ENCODE assay signal across 8 mouse cellular contexts in the genomic region with DNA sequence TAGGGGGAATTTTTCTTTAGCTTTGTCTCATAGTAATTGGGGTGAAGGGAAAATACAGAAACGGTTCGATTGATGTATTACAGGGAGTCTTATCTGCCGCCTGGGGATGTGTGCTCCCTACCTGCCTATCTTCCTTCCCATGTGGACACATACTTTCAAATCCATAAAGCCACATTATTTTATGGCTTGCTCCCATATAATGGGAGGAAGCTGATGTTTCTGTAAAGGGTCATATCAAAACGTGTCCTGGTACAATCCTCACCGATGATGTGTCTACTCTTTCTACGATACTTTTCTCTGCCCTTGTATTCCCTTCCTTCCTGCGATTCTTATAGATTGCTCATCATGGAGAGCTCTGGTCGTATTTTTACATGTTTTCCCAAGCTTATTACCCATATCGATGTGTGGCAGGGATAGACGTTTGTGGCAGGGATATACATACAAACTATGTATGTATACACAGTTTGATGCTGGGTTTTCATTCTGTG. TPM values are rescaled to one million over a fixed set of nuclear protein-coding genes. Genes with fewer than 3 reads are reported as not detected.
DNase-seq lines count a peak whose midpoint lies in the region; ATAC-seq and TF ChIP-seq lines count a peak whose summit lies in the region.

No protein-coding gene starts in this region.

- in situ Hi-C loops in ES-E14 (cut with MboI; ENCODE audit: low sequenced_read_pairs in 2 of 2, unreplicated experiment in 2 of 2) = loop anchor here (25.0 kb wide), 1 partner anchor 834 kb away; no protein-coding TSS in a partner anchor

- H3K27ac ChIP-seq in heart, embryonic 11.5 days (ENCODE audit: low read depth, low read length) = no peak overlapping the region; the same call in 1 of the 2 replicates
- H3K27ac ChIP-seq in ES-E14 (ENCODE audit: insufficient read depth, low read depth, low read length, poor library complexity, severe bottlenecking) = no peak overlapping the region
- no peak overlapping the region for H3K27ac ChIP-seq in forebrain, embryonic 16.5 days (ENCODE audit: low read length)

- H3K9me3 ChIP-seq in heart, embryonic 11.5 days (replicated peaks; ENCODE audit: control insufficient read depth, low read length) = no peaks in the 10 kb centered on the region
- H3K9me3 ChIP-seq in ES-E14 (ENCODE audit: control insufficient read depth, insufficient read depth, low read depth, low read length) = no peaks in the 10 kb centered on the region
- H3K9me3 ChIP-seq in forebrain, embryonic 16.5 days (ENCODE audit: control insufficient read depth, low read length) = no peaks in the 10 kb centered on the region

- peak overlapping the region; percentile 67 for H3K4me3 ChIP-seq in heart, embryonic 11.5 days (ENCODE audit: low read depth, low read length)
- peak overlapping the region; percentile 84 to 99 for H3K4me3 ChIP-seq in ES-E14 (ENCODE audit: insufficient read depth in 1 of 2, low read depth in 1 of 2, low read length in 2 of 2, poor library complexity in 1 of 2, severe bottlenecking in 1 of 2)
- peak overlapping the region; percentile 81 for H3K4me3 ChIP-seq in forebrain, embryonic 16.5 days (replicated peaks; ENCODE audit: low read length)

- no peaks in the 10 kb centered on the region for H3K36me3 ChIP-seq in heart, embryonic 11.5 days (ENCODE audit: control insufficient read depth, insufficient read depth, low read length)
- H3K36me3 ChIP-seq in ES-E14 (ENCODE audit: control insufficient read depth, insufficient read depth, low read length, poor library complexity, severe bottlenecking) = peaks cover 3% of the 10 kb centered on the region; the same call in 1 of the 2 replicates
- H3K36me3 ChIP-seq in forebrain, embryonic 16.5 days (ENCODE audit: control insufficient read depth, insufficient read depth) = no peaks in the 10 kb centered on the region

- no peak for ATAC-seq in heart, embryonic 11.5 days (replicated peaks; ENCODE audit: insufficient number of reproducible peaks, low FRiP score, low TSS enrichment)
- peak; percentile 32; the same call in 1 of the 2 replicates for ATAC-seq in forebrain, embryonic 16.5 days
- peak; percentile 7; the same call in 1 of the 2 replicates for ATAC-seq in megakaryocyte, adult 5-6 weeks (ENCODE audit: poor library complexity, severe bottlenecking)

- no peaks in the 10 kb centered on the region for H3K27me3 ChIP-seq in heart, embryonic 11.5 days (ENCODE audit: control insufficient read depth, insufficient read depth, low read length)
- no peaks in the 10 kb centered on the region for H3K27me3 ChIP-seq in forebrain, embryonic 16.5 days (replicated peaks; ENCODE audit: control insufficient read depth, insufficient read depth, low read length)

- 32% methylated on average over 10 of the region's 10 CpGs for WGBS in heart, embryonic 11.5 days (ENCODE audit: insufficient replicate concordance)
- 32% methylated on average over 10 of the region's 10 CpGs for WGBS in forebrain, embryonic 16.5 days

- H3K4me2 ChIP-seq in heart, embryonic 11.5 days = peak overlapping the region; percentile 73
- H3K4me2 ChIP-seq in forebrain, embryonic 16.5 days (ENCODE audit: low read length) = peak overlapping the region; percentile 78

- DNase-seq in heart, adult 11 months = no peak
- DNase-seq in ES-E14 (ENCODE audit: low read depth, low spot score) = no peak
- DNase-seq in adrenal gland, adult 18-20 months (ENCODE audit: low spot score in 2 of 2) = no peak
- DNase-seq in gastrocnemius, adult 18-20 months (ENCODE audit: low spot score) = no peak
- DNase-seq in adrenal gland, postnatal 25 days = no peak

- H3K9ac ChIP-seq in heart, embryonic 11.5 days (ENCODE audit: low read depth, low read length) = peak overlapping the region; percentile 80
- peak overlapping the region; percentile 99 for H3K9ac ChIP-seq in ES-E14 (ENCODE audit: insufficient read depth, low read depth, low read length, poor library complexity, severe bottlenecking)
- peak overlapping the region; percentile 83 for H3K9ac ChIP-seq in forebrain, embryonic 16.5 days (replicated peaks; ENCODE audit: low read depth, low read length)

- H3K4me1 ChIP-seq in heart, embryonic 11.5 days (ENCODE audit: control insufficient read depth, insufficient read depth, low read length) = peaks cover 8% of the 10 kb centered on the region
- H3K4me1 ChIP-seq in ES-E14 (ENCODE audit: control insufficient read depth in 2 of 2, insufficient read depth in 2 of 2, low read length in 2 of 2, poor library complexity in 1 of 2) = no peaks in the 10 kb centered on the region; a peak in 1 of 4 replicates
- H3K4me1 ChIP-seq in forebrain, embryonic 16.5 days (replicated peaks; ENCODE audit: control insufficient read depth, insufficient read depth, low read length) = peaks cover 11% of the 10 kb centered on the region

TF ChIP-seq in ES-E14, 5 proteins besides CTCF, POLR2A, EP300 and RAD21:
- TF ChIP-seq ZNF384 (IDR thresholded peaks at IDR 0.05; ENCODE audit: low read depth, low read length) (no peak), ZC3H11A (IDR thresholded peaks at IDR 0.05; ENCODE audit: borderline replicate concordance, low read depth, low read length) (no peak), CHD2 (IDR thresholded peaks at IDR 0.05; ENCODE audit: low read depth, low read length) (no peak), MAFK (IDR thresholded peaks at IDR 0.05; ENCODE audit: insufficient read depth, low read depth, low read length) (no peak), HCFC1 (IDR thresholded peaks at IDR 0.05; ENCODE audit: borderline replicate concordance, insufficient read depth, low read length) (no peak)
TF ChIP-seq in ES-E14: peak in this region for 0.

RNA-seq across cellular contexts. Expression of a gene that starts 0.6 kb away (rescaled TPM):
- 22.4 and 22.5 TPM in 2 replicates for polyA plus RNA-seq in heart, embryonic 11.5 days (2014; fragmentation: Nextera tagmentation; extraction: Ambion mirVana)
- 14.8 and 17.5 TPM in 2 replicates for total RNA-seq in ES-E14 (2012; rRNA removed)
- 33.3 and 33.8 TPM in 2 replicates for polyA plus RNA-seq in forebrain, embryonic 16.5 days (2015; fragmentation: Nextera tagmentation; extraction: Ambion mirVana)
- 38.1 and 38.8 TPM in 2 replicates for total RNA-seq in megakaryocyte, adult 5-6 weeks (2015)
- 23.7 and 25.5 TPM in 2 replicates for total RNA-seq in megakaryocyte, adult 5-6 weeks (2017)
- total RNA-seq in adrenal gland, adult 18-20 months (2021) = 10 to 100 TPM; 30.0 to 40.5 TPM
- total RNA-seq in gastrocnemius, adult 18-20 months (2021) = 10 to 100 TPM; 10.3 to 10.6 TPM
- total RNA-seq in adrenal gland, postnatal 25 days (2021) = 29.9 and 32.9 TPM in 2 replicates

RNA-seq across cellular contexts. Expression of a gene that starts 0.8 kb away (rescaled TPM):
- 2.6 and 3.3 TPM in 2 replicates for polyA plus RNA-seq in heart, embryonic 11.5 days (2014; fragmentation: Nextera tagmentation; extraction: Ambion mirVana)
- total RNA-seq in ES-E14 (2012; rRNA removed) = 14.4 and 15.1 TPM in 2 replicates
- 2.2 and 2.6 TPM in 2 replicates for polyA plus RNA-seq in forebrain, embryonic 16.5 days (2015; fragmentation: Nextera tagmentation; extraction: Ambion mirVana)
- 4.1 and 5.4 TPM in 2 replicates for total RNA-seq in megakaryocyte, adult 5-6 weeks (2015)
- total RNA-seq in megakaryocyte, adult 5-6 weeks (2017) = 1.6 and 2.2 TPM in 2 replicates
- total RNA-seq in adrenal gland, adult 18-20 months (2021) = 1 to 10 TPM; 2.1 to 3.5 TPM
- total RNA-seq in gastrocnemius, adult 18-20 months (2021) = 1 to 10 TPM; 2.5 to 3.4 TPM
- 3.6 and 3.7 TPM in 2 replicates for total RNA-seq in adrenal gland, postnatal 25 days (2021)

RNA-seq across cellular contexts. Expression of a gene that starts 54.2 kb away (rescaled TPM):
- 52.5 and 57.7 TPM in 2 replicates for polyA plus RNA-seq in heart, embryonic 11.5 days (2014; fragmentation: Nextera tagmentation; extraction: Ambion mirVana)
- 11.6 and 13.2 TPM in 2 replicates for total RNA-seq in ES-E14 (2012; rRNA removed)
- polyA plus RNA-seq in forebrain, embryonic 16.5 days (2015; fragmentation: Nextera tagmentation; extraction: Ambion mirVana) = 22.4 and 33.1 TPM in 2 replicates
- 181 and 184 TPM in 2 replicates for total RNA-seq in megakaryocyte, adult 5-6 weeks (2015)
- total RNA-seq in megakaryocyte, adult 5-6 weeks (2017) = 95.8 and 116 TPM in 2 replicates
- 10 to 100 TPM; 23.4 to 25.0 TPM for total RNA-seq in adrenal gland, adult 18-20 months (2021)
- total RNA-seq in gastrocnemius, adult 18-20 months (2021) = 10 to 100 TPM; 10.7 to 11.5 TPM
- total RNA-seq in adrenal gland, postnatal 25 days (2021) = 14.8 and 19.4 TPM in 2 replicates
